Mouse (Mus musculus): ENCODE data around the gene Cep68. TPM values are rescaled to one million over a fixed set of nuclear protein-coding genes. Genes with fewer than 3 reads are reported as not detected.

Cep68 gene
- polyA plus RNA-seq, 1 experiment = 4.7 TPM

GRCm38 (mm10) chr11:20254791-20255190 lies 5.6 kb upstream of the Cep68 start:
- Histone ChIP-seq H3K4me3 (replicated peaks) (no peak overlapping the region), H3K27me3 (replicated peaks) (peaks cover 4% of the 10 kb centered on the region), H3K9me3 (peaks cover 3% of the 10 kb centered on the region), H3K36me3 (replicated peaks; ENCODE audit: low read length) (no peaks in the 10 kb centered on the region), H3K4me1 (peaks cover 14% of the 10 kb centered on the region)
- TF ChIP-seq FLI1 (IDR thresholded peaks at IDR 0.05; ENCODE audit: low read length) (no peak), GATA1 (IDR thresholded peaks at IDR 0.05; ENCODE audit: borderline replicate concordance, low read length) (no peak)

GRCm38 (mm10) chr11:20253088-20253487 lies 3.9 kb upstream of the Cep68 start:
- Histone ChIP-seq H3K27me3 (replicated peaks) (peaks cover 4% of the 10 kb centered on the region), H3K4me3 (replicated peaks) (no peak overlapping the region), H3K36me3 (replicated peaks; ENCODE audit: low read length) (no peaks in the 10 kb centered on the region), H3K4me1 (peaks cover 24% of the 10 kb centered on the region), H3K9me3 (peaks cover 3% of the 10 kb centered on the region)
- TF ChIP-seq FLI1 (IDR thresholded peaks at IDR 0.05; ENCODE audit: low read length) (no peak), GATA1 (IDR thresholded peaks at IDR 0.05; ENCODE audit: borderline replicate concordance, low read length) (no peak)

GRCm38 (mm10) chr11:20250476-20251178 lies 1.4 kb upstream of the Cep68 start:
- Histone ChIP-seq H3K4me1 (peaks cover 49% of the 10 kb centered on the region), H3K9me3 (peaks cover 3% of the 10 kb centered on the region), H3K4me3 (replicated peaks) (peak overlapping the region; percentile 1), H3K27me3 (replicated peaks) (peaks cover 4% of the 10 kb centered on the region), H3K36me3 (replicated peaks; ENCODE audit: low read length) (peaks cover 16% of the 10 kb centered on the region)
- no peak for TF ChIP-seq FLI1 (IDR thresholded peaks at IDR 0.05; ENCODE audit: low read length)

DNA sequence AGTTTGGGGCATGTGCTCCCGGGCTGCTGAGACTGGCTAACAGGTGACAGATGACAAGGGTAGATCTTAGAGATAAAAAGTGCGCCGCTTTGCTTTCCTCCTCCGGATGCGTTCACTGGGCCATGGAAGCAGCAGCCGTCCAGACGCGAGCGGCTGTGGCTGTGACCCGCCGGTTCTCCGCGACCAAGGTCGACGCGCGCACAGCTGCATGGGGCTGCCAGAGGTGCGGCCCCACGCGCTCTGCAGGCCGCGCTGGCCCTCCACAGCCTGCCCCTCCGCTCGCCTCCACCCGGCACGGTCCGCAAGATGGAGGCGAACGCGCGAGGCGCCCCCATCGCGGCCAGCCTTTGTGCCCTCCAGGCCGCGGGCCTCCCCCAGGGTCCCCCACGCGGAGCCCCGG lies 389 bp downstream of the Cep68 start:
- TF ChIP-seq FLI1 (IDR thresholded peaks at IDR 0.05; ENCODE audit: low read length) = no peak
- no peak for TF ChIP-seq GATA1 (IDR thresholded peaks at IDR 0.05; ENCODE audit: borderline replicate concordance, low read length)

DNA sequence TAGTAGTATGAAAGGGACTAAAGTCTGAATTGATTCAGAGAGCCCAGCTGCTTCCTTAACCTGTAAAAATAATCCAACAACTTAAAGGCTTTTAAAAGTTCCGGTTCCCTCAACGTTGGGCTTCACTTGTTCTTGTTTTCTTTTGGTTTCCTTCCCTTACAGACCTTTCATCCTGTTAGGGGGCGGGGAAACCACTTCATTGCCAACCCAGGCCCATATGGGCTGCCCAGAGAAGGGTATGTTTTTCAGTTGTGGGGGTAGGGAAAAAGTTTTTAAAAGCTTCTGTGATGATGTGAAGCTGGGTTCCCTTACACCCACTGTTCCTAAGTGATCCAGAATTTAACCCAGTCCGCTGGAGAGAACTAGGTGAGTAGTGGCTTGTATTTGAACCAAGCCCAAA lies 952 bp downstream of the Cep68 start:
- no peaks in the 10 kb centered on the region for H3K9me3 ChIP-seq
- H3K27me3 ChIP-seq (replicated peaks) = no peaks in the 10 kb centered on the region
- H3K4me1 ChIP-seq = peaks cover 72% of the 10 kb centered on the region
- no peak for TF ChIP-seq GATA1 (IDR thresholded peaks at IDR 0.05; ENCODE audit: borderline replicate concordance, low read length)
- TF ChIP-seq FLI1 (IDR thresholded peaks at IDR 0.05; ENCODE audit: low read length) = no peak
- peak overlapping the region; percentile 98 for H3K4me3 ChIP-seq (replicated peaks)
- peaks cover 36% of the 10 kb centered on the region for H3K36me3 ChIP-seq (replicated peaks; ENCODE audit: low read length)

More for the DNA sequence above, 389 bp downstream of the Cep68 start:
- Histone ChIP-seq H3K27me3 (replicated peaks) (peaks cover 1% of the 10 kb centered on the region), H3K4me3 (replicated peaks) (peak overlapping the region; percentile 98), H3K4me1 (peaks cover 67% of the 10 kb centered on the region), H3K9me3 (peaks cover 3% of the 10 kb centered on the region), H3K36me3 (replicated peaks; ENCODE audit: low read length) (peaks cover 32% of the 10 kb centered on the region)

DNA sequence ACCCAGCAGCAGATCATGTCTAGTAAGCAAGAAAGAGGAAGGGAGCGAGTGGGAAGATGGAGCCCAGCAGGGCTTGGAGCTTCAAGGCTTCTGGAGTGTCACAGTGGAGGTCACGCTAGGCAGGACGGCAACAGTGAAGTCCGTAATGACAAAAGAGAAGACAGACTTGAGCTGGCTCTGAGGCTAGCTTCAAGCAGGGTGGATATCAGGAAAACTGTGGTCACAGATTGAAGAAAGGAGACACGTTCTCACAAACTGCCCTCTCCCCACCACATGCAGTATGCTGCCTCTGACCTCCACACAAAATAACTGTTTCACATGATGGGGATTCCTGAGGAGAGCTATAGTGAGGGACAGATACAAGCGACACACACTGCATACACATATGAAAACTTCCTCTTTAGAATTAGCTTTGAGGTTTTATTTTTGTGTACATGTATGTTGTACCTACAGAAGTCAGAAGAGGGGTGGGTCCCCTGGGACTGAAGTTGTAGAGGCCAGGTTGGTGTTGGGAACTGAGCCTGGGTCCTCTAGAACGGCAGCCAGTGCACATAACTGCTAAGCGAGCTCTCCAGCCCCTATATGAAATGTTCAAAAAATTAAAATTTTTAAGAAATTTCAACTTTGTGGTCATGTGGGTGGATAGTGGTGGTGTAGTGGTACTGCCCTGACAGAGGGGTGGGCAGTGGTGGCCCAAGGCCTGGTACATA lies 1.9 kb downstream of the Cep68 start:
- no peaks in the 10 kb centered on the region for H3K9me3 ChIP-seq
- no peaks in the 10 kb centered on the region for H3K27me3 ChIP-seq (replicated peaks)
- TF ChIP-seq GATA1 (IDR thresholded peaks at IDR 0.05; ENCODE audit: borderline replicate concordance, low read length) (no peak), FLI1 (IDR thresholded peaks at IDR 0.05; ENCODE audit: low read length) (no peak)
- peak overlapping the region; percentile 80 for H3K4me3 ChIP-seq (replicated peaks)
- peaks cover 82% of the 10 kb centered on the region for H3K4me1 ChIP-seq
- peaks cover 43% of the 10 kb centered on the region for H3K36me3 ChIP-seq (replicated peaks; ENCODE audit: low read length)

GRCm38 (mm10) chr11:20246616-20247015 lies 2.6 kb downstream of the Cep68 start:
- no peak for TF ChIP-seq FLI1 (IDR thresholded peaks at IDR 0.05; ENCODE audit: low read length)
- TF ChIP-seq GATA1 (IDR thresholded peaks at IDR 0.05; ENCODE audit: borderline replicate concordance, low read length) = no peak
- Histone ChIP-seq H3K9me3 (no peaks in the 10 kb centered on the region), H3K27me3 (replicated peaks) (no peaks in the 10 kb centered on the region), H3K4me1 (peaks cover 88% of the 10 kb centered on the region), H3K4me3 (replicated peaks) (peak overlapping the region; percentile 82), H3K36me3 (replicated peaks; ENCODE audit: low read length) (peaks cover 48% of the 10 kb centered on the region)

DNA sequence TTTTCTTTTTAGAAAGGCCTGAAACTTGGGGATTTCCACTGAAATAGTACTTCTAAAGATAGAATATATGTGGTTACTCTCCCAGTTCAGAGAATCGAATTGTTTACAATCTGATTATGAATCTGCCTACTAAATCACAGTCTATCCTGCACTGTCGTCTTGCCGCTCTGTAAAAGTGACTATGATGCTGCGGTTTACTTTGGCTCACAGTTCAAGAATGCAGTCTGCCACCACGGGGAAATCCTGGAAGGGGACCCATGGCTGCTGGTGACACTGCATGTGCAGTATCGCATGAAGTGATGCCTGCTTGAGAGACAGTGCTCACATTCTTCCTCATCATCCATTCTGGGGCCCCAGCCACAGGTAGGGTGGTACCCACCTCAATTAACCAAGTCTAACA lies 3.9 kb downstream of the Cep68 start:
- TF ChIP-seq GATA1 (IDR thresholded peaks at IDR 0.05; ENCODE audit: borderline replicate concordance, low read length) (no peak), FLI1 (IDR thresholded peaks at IDR 0.05; ENCODE audit: low read length) (no peak)
- Histone ChIP-seq H3K27me3 (replicated peaks) (no peaks in the 10 kb centered on the region), H3K4me3 (replicated peaks) (peak overlapping the region; percentile 47), H3K4me1 (peaks cover 88% of the 10 kb centered on the region), H3K9me3 (no peaks in the 10 kb centered on the region), H3K36me3 (replicated peaks; ENCODE audit: low read length) (peaks cover 61% of the 10 kb centered on the region)

DNA sequence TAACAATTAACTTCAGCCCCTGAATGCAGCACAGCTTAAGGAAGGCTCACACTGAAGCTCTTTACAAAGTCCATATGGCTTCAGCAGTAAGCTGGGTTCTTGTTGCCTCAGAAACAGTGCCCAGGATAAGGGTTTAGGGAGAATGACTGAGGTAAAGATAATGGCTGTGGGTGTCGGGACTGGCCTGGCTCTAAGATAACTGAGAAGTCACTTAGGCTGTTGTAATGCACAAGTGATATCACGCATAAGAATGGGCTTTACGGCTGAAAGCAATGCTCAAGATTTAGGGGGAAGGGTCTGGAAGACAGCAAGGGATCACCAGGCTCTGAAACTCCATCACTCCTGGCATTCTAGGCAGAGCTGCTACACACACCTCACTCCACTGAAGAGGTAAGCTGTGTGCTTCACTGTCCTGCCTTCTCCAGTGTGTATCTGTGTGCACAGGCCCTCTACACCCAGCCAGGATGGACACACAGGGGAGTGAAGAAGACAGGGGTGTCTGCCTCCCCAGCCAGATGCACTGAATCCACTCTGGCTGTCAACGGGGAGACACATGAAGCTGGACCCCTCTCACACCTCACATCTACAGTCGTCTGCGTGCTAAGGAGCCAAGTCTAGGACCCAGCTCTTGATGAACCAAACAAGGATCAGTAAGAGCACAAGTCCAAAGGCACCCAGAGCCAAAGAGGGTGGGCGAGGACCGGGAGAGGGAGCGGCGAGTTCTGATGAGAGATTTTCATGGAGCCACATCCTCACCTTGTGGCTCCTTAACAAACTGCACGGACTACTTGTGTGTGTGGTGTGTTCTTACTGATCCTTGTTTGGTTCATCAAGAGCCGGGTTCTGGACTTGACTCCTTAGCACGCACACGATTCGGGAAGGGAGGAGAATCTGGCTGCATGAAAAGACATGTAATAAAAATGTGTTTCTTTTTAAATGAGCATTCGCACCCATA lies 4.6 kb downstream of the Cep68 start:
- Histone ChIP-seq H3K4me3 (replicated peaks) (peak overlapping the region; percentile 85), H3K9me3 (no peaks in the 10 kb centered on the region), H3K36me3 (replicated peaks; ENCODE audit: low read length) (peaks cover 68% of the 10 kb centered on the region), H3K27me3 (replicated peaks) (no peaks in the 10 kb centered on the region), H3K4me1 (peaks cover 91% of the 10 kb centered on the region)
- TF ChIP-seq GATA1 (IDR thresholded peaks at IDR 0.05; ENCODE audit: borderline replicate concordance, low read length) (no peak), FLI1 (IDR thresholded peaks at IDR 0.05; ENCODE audit: low read length) (no peak)

Data from megakaryocyte, embryonic 14.5 days (primary cell).